Mouse (Mus musculus) heart, postnatal 10 days (tissue): ENCODE measurements around the gene Syndig1. TPM values are rescaled to one million over a fixed set of nuclear protein-coding genes. Genes with fewer than 3 reads are reported as not detected.

Experiments used
- DNase-seq, 2 experiments: peaks; one replicate each; pipeline ENCODE4 v3.0.0; 2021
- intact Hi-C: fragments of 180-260 bp; cut with DNase I; formaldehyde crosslinking; loops from one replicate; pipeline ENCODE4 v1.15.1; 2025
- total RNA-seq, 2 experiments: library from RNA; stranded (reverse); gene quantifications; 2 replicates each; pipeline ENCODE4 v1.2.3; 2021

Gene Syndig1
- total RNA-seq, 2 experiments from 2014 or later = 0.20 to 0.29 TPM

GRCm38 (mm10) chr2:149971014-149971413, 142.0 kb downstream of the Syndig1 start:
- DNase-seq = no peak
- intact Hi-C loops = no loop called here

- peak in 1 of 2 experiments; percentile 2 for DNase-seq
Observed at GRCm38 (mm10) chr2:149973583-149973982, 144.6 kb downstream of the Syndig1 start.

GRCm38 (mm10) chr2:149980419-149980818, 151.4 kb downstream of the Syndig1 start:
- DNase-seq = no peak
- intact Hi-C loops = no loop called here

More at GRCm38 (mm10) chr2:149973583-149973982, 144.6 kb downstream of the Syndig1 start:
- intact Hi-C loops = no loop called here

- intact Hi-C loops = no loop called here
- no peak for DNase-seq
Observed at GRCm38 (mm10) chr2:149982466-149982865, 153.5 kb downstream of the Syndig1 start.

- no peak for DNase-seq
- intact Hi-C loops = no loop called here
Observed at GRCm38 (mm10) chr2:149983107-149983506, 154.1 kb downstream of the Syndig1 start.

GRCm38 (mm10) chr2:149987610-149988009, 158.6 kb downstream of the Syndig1 start:
- intact Hi-C loops = no loop called here
- DNase-seq = no peak

GRCm38 (mm10) chr2:149991506-149991905, 162.5 kb downstream of the Syndig1 start:
- no peak for DNase-seq
- intact Hi-C loops = no loop called here

GRCm38 (mm10) chr2:149992921-149993320, 163.9 kb downstream of the Syndig1 start:
- intact Hi-C loops = no loop called here
- no peak for DNase-seq

GRCm38 (mm10) chr2:149996382-149996964, 167.5 kb downstream of the Syndig1 start:
- DNase-seq = no peak
- intact Hi-C loops = no loop called here

GRCm38 (mm10) chr2:149997657-149998056, 168.6 kb downstream of the Syndig1 start:
- intact Hi-C loops = no loop called here
- no peak for DNase-seq

GRCm38 (mm10) chr2:149998373-149999108, 169.5 kb downstream of the Syndig1 start:
- DNase-seq = no peak
- intact Hi-C loops = no loop called here

- DNase-seq = no peak
- intact Hi-C loops = no loop called here
Observed at GRCm38 (mm10) chr2:150000564-150000963, 171.6 kb downstream of the Syndig1 start.

- intact Hi-C loops = no loop called here
- DNase-seq = no peak
Observed at GRCm38 (mm10) chr2:150003499-150003898, 174.5 kb downstream of the Syndig1 start.

- intact Hi-C loops = no loop called here
- no peak for DNase-seq
Observed at GRCm38 (mm10) chr2:150012787-150013346, 183.9 kb downstream of the Syndig1 start.

GRCm38 (mm10) chr2:150013785-150014184, 184.8 kb downstream of the Syndig1 start:
- DNase-seq = no peak
- intact Hi-C loops = no loop called here

GRCm38 (mm10) chr2:150016303-150016702, 187.3 kb downstream of the Syndig1 start:
- intact Hi-C loops = no loop called here
- DNase-seq = no peak

GRCm38 (mm10) chr2:150020706-150021105, 191.7 kb downstream of the Syndig1 start:
- no peak for DNase-seq
- intact Hi-C loops = loop anchor here (5.0 kb wide), 1 partner anchor 598 kb away; no protein-coding TSS in a partner anchor

- DNase-seq = peak; percentile 17 to 19
- intact Hi-C loops = loop anchor here (5.0 kb wide), 1 partner anchor 602 kb away; no protein-coding TSS in a partner anchor
Observed at GRCm38 (mm10) chr2:150023873-150024339, 194.9 kb downstream of the Syndig1 start.

- intact Hi-C loops = no loop called here
Observed at GRCm38 (mm10) chr2:150043531-150043930, 214.5 kb downstream of the Syndig1 start.

More at GRCm38 (mm10) chr2:150043531-150043930, 214.5 kb downstream of the Syndig1 start:
- no peak for DNase-seq
